In genomic region chr10:64075944-64076343, GRCm38 (mm10) we compare ENCODE assay signal across 9 mouse cellular contexts. TPM values are rescaled to one million over a fixed set of nuclear protein-coding genes. Genes with fewer than 3 reads are reported as not detected.
DNase-seq lines count a peak whose midpoint lies in the region; ATAC-seq and TF ChIP-seq lines count a peak whose summit lies in the region.
"Had no signal": no experiment of that assay in that cellular context is flagged by ENCODE, and none has a peak within 500 bp of the region (broad histone marks: within the 10 kb centered on the region; RNA-seq: fewer than 3 reads in every experiment).

No protein-coding gene starts in this region.

- no peak overlapping the region for H3K27ac ChIP-seq in kidney, embryonic 16.5 days (ENCODE audit: low read length)
- no peak overlapping the region for H3K27ac ChIP-seq in kidney, adult 2 months (ENCODE audit: insufficient read depth, low read depth, low read length)
- H3K27ac ChIP-seq in cerebellum, adult 2 months (ENCODE audit: insufficient read depth, low read length) = no peak overlapping the region
- no peak overlapping the region for H3K27ac ChIP-seq in heart, embryonic 13.5 days (replicated peaks)

- H3K27me3 ChIP-seq in kidney, embryonic 16.5 days (ENCODE audit: insufficient read depth, low read length) = no peaks in the 10 kb centered on the region
- no peaks in the 10 kb centered on the region for H3K27me3 ChIP-seq in kidney, adult 2 months (replicated peaks; ENCODE audit: control insufficient read depth, insufficient read depth, low read length)
- H3K27me3 ChIP-seq in cerebellum, adult 2 months (ENCODE audit: control insufficient read depth, insufficient read depth, low read length) = no peaks in the 10 kb centered on the region
- no peaks in the 10 kb centered on the region for H3K27me3 ChIP-seq in heart, embryonic 13.5 days (replicated peaks)

- no peak overlapping the region for H3K4me3 ChIP-seq in kidney, embryonic 16.5 days (ENCODE audit: low read length)
- no peak overlapping the region for H3K4me3 ChIP-seq in kidney, adult 2 months (ENCODE audit: insufficient read depth, low read depth, low read length)
- peak overlapping the region; percentile 26 for H3K4me3 ChIP-seq in cerebellum, adult 2 months (replicated peaks; ENCODE audit: insufficient read depth, low read depth, low read length)
- H3K4me3 ChIP-seq in heart, embryonic 13.5 days = no peak overlapping the region

- no peak for TF ChIP-seq CTCF in kidney, adult 2 months (conservative IDR thresholded peaks at IDR 0.05; ENCODE audit: insufficient read depth, insufficient read length, low read depth, low read length)
- no peak for TF ChIP-seq CTCF in cerebellum, adult 2 months (IDR thresholded peaks at IDR 0.05; ENCODE audit: borderline replicate concordance, insufficient read depth, low read depth, low read length)

- no peak for DNase-seq in kidney, adult 2 months
- DNase-seq in cerebellum, adult 2 months = peak; percentile 64 to 70
- peak; percentile 74 to 77 for DNase-seq in left cerebral cortex, postnatal 36 days (ENCODE audit: low spot score in 2 of 2)
- DNase-seq in yolk sac, embryonic 10.5 days (ENCODE audit: low spot score) = no peak
- no peak for DNase-seq in kidney, adult 8-10 months
- DNase-seq in urinary bladder, adult 18-20 months (ENCODE audit: low spot score in 2 of 2) = no peak

- H3K4me2 ChIP-seq in kidney, embryonic 16.5 days (replicated peaks; ENCODE audit: low read depth, low read length) = peak overlapping the region; percentile 20
- peak overlapping the region; percentile 39 for H3K4me2 ChIP-seq in heart, embryonic 13.5 days

- no peak for TF ChIP-seq POLR2A in kidney, adult 2 months (IDR thresholded peaks at IDR 0.05; ENCODE audit: low read depth, low read length)
- no peak for TF ChIP-seq POLR2A in cerebellum, adult 2 months (IDR thresholded peaks at IDR 0.05; ENCODE audit: borderline replicate concordance, insufficient read depth, low read length)

- no peaks in the 10 kb centered on the region for H3K9me3 ChIP-seq in kidney, embryonic 16.5 days (ENCODE audit: low read length)
- H3K9me3 ChIP-seq in heart, embryonic 13.5 days = no peaks in the 10 kb centered on the region

- no peaks in the 10 kb centered on the region for H3K36me3 ChIP-seq in kidney, embryonic 16.5 days (ENCODE audit: insufficient read depth, low read length)
- H3K36me3 ChIP-seq in kidney, adult 2 months (ENCODE audit: control insufficient read depth, insufficient read depth, low read length) = no peaks in the 10 kb centered on the region
- no peaks in the 10 kb centered on the region for H3K36me3 ChIP-seq in heart, embryonic 13.5 days

- ATAC-seq in kidney, embryonic 16.5 days (ENCODE audit: low FRiP score, low TSS enrichment) = 0 out of 2 replicates have a peak, but pooled peaks have one; percentile 67
- no peak for ATAC-seq in heart, embryonic 13.5 days (ENCODE audit: extremely low read depth, insufficient number of reproducible peaks, low FRiP score, low TSS enrichment)

- intact Hi-C loops in left cerebral cortex, postnatal 36 days (cut with DNase I) = no loop called here

- WGBS in kidney, embryonic 16.5 days = 25% methylated on average over 5 of the region's 5 CpGs
- WGBS in kidney, adult 2 months = 23% methylated on average over 5 of the region's 5 CpGs
- 11% methylated on average over 5 of the region's 5 CpGs for WGBS in cerebellum, adult 2 months
- WGBS in heart, embryonic 13.5 days = 29% methylated on average over 5 of the region's 5 CpGs

- H3K4me1 ChIP-seq in kidney, embryonic 16.5 days (ENCODE audit: insufficient read depth, low read length) = peaks cover 8% of the 10 kb centered on the region; the same call in 1 of the 2 replicates
- no peaks in the 10 kb centered on the region for H3K4me1 ChIP-seq in kidney, adult 2 months (ENCODE audit: control insufficient read depth, insufficient read depth, low read length)
- H3K4me1 ChIP-seq in cerebellum, adult 2 months (ENCODE audit: control insufficient read depth, insufficient read depth, low read length) = peaks cover 27% of the 10 kb centered on the region
- H3K4me1 ChIP-seq in heart, embryonic 13.5 days = peaks cover 19% of the 10 kb centered on the region

- no peak overlapping the region for H3K9ac ChIP-seq in kidney, embryonic 16.5 days (replicated peaks; ENCODE audit: low read length)
- no peak overlapping the region for H3K9ac ChIP-seq in heart, embryonic 13.5 days

RNA-seq across cellular contexts. Expression of gene Lrrtm3, which starts 14.1 kb away (rescaled TPM):
- polyA plus RNA-seq in kidney, embryonic 16.5 days (2015; fragmentation: Nextera tagmentation; extraction: Ambion mirVana) = 0.35 and 0.53 TPM in 2 replicates
- polyA plus RNA-seq in kidney, adult 2 months (2012; rRNA removed) = not detected in 2 replicates
- polyA plus RNA-seq in cerebellum, adult 2 months (2012; rRNA removed) = 72.7 and 73.6 TPM in 2 replicates
- polyA plus RNA-seq in heart, embryonic 13.5 days (2015; fragmentation: Nextera tagmentation; extraction: Ambion mirVana) = 0.83 and 1.4 TPM in 2 replicates
- 10 to 100 TPM; 72.2 to 78.1 TPM for total RNA-seq in left cerebral cortex, postnatal 36 days (2021)
- polyA plus RNA-seq: liver, embryonic 16.5 days had no signal

Comparison
In these comparisons a context has a peak if more than half of its experiments do, and no peak if none do; other contexts are left out.
1. DNase-seq: peak in cerebellum, adult 2 months (2 of 2) and left cerebral cortex, postnatal 36 days (2 of 2); none in kidney, adult 2 months (single experiment), yolk sac, embryonic 10.5 days (single experiment), kidney, adult 8-10 months (0 of 2) and urinary bladder, adult 18-20 months (0 of 2).
2. RNA of gene Lrrtm3, which starts 14.1 kb away (polyA plus RNA-seq): 72.7 to 73.6 TPM in cerebellum, adult 2 months; 0.83 to 1.4 TPM in heart, embryonic 13.5 days, 0.35 to 0.53 TPM in kidney, embryonic 16.5 days and not detected in kidney, adult 2 months; every median in the first group is over 10 times any median in the second.